Mouse (Mus musculus) yolk sac, embryonic 10.5 days (tissue): ENCODE data around the gene Uhrf2.

Experiments used
- DNase-seq: peaks from one replicate; pipeline ENCODE4 v3.0.0-alpha.2; 2017; ENCODE audit warnings: low spot score

The Uhrf2 gene

DNA sequence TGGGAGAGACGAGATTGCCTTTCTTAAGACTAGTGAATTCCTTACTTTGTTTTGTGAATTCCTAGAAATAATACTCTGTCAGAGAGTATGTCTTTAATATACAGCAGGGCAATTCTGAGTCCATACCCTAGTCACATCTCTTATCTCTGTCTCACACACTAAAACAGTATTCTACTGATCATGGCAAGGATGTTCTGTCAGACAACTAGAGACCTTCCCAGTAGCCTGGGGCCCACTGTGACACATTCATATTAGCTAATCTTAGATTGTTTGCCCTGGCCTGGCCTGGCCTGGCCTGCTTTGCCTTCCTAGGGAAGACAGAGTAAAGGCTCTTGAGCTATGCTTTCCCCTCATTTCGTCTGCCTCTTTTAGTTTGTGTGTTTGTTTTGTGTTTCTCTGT, 20.3 kb downstream of the Uhrf2 start:
- DNase-seq: no peak

DNA sequence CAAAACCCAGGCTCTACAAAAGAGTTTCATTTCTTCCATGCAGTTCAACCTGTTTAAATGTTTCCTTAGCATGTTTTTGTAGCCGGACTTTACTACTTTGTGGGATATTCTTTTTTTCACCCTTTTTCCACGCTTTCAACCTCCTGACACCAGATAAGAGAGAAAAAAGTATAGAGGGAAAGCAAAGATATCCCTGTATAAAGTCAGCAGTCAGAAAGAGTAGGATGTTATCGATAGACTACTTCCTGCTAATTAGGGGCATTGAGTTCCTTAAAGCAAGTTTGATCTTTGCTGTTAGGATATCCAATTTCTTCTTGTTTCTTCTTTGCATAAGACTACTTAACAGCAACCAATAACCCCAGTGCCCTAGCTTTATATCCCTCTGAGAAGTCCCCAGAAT, 21.2 kb downstream of the Uhrf2 start:
- DNase-seq: no peak

- no peak for DNase-seq
Observed at GRCm38 (mm10) chr19:30054218-30054617, 23.9 kb downstream of the Uhrf2 start.

- no peak for DNase-seq
Observed at GRCm38 (mm10) chr19:30065797-30066196, 35.5 kb downstream of the Uhrf2 start.

GRCm38 (mm10) chr19:30090163-30090562, 59.9 kb downstream of the Uhrf2 start:
- DNase-seq: no peak

GRCm38 (mm10) chr19:30091644-30092295, 61.5 kb downstream of the Uhrf2 start:
- DNase-seq: no peak

GRCm38 (mm10) chr19:30096186-30096585, 65.9 kb downstream of the Uhrf2 start:
- DNase-seq: peak; percentile 63

DNA sequence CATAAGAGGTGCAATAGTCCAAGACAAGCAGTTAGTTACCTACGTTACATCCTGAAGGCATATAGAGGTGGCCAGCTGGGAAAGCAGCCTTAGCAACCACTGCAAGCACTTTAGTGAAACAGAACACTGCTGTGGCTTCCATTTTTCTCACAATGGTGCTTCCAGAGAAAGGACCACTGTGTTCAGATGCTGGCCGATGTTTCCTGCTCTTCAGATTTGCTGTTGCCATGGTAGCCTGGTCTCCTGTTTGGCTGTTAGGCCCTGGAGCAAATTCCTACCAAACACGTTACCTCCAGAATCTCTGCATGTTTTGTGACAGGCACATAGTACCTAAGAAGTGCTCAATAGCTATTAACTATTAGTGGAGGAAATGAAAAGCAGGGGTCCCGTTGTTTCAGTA, 66.7 kb downstream of the Uhrf2 start:
- no peak for DNase-seq

GRCm38 (mm10) chr19:30100571-30100970, 70.3 kb downstream of the Uhrf2 start:
- no peak for DNase-seq

GRCm38 (mm10) chr19:30102620-30103019, 72.3 kb downstream of the Uhrf2 start:
- DNase-seq: no peak

- DNase-seq: no peak
Observed at GRCm38 (mm10) chr19:30105045-30105842, 74.9 kb downstream of the Uhrf2 start.

DNA sequence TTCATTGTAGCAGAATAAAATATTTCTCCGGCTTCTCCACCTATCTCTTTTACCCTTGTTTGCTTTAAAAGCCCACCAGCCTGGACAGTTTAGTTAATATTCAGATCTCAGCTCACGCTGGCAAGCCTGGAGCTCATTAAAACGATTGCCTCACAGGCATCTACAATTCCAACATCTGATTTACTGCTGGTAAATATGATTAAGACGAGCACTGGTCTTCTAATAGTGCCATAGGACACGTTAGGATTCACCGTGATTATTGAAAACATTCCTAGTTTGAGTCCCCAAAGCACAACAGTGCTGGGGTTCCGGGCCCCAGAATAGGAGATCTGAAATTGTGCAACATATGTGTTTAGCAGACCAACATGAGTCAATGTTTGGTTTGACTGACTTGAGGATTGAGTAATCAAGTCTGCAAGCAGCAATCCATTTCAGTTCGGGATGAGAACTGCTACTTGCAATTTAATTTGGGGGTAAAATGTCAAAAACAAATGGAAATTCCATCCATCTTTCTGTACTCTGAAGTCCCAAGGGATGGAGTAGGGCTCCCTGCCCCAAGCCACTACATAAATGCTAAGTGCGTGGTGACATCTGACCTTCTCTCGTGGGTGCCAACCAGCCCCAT, 77.0 kb downstream of the Uhrf2 start:
- DNase-seq: peak; percentile 31

GRCm38 (mm10) chr19:30108616-30109015, 78.3 kb downstream of the Uhrf2 start:
- no peak for DNase-seq

GRCm38 (mm10) chr19:30109122-30109521, 78.8 kb downstream of the Uhrf2 start:
- DNase-seq: no peak

GRCm38 (mm10) chr19:30111421-30111820, 81.1 kb downstream of the Uhrf2 start:
- no peak for DNase-seq

GRCm38 (mm10) chr19:30112961-30113688, 82.8 kb downstream of the Uhrf2 start:
- DNase-seq: no peak

- no peak for DNase-seq
Observed at GRCm38 (mm10) chr19:30114919-30115441, 84.7 kb downstream of the Uhrf2 start.

GRCm38 (mm10) chr19:30115606-30116005, 85.3 kb downstream of the Uhrf2 start:
- DNase-seq: no peak

- no peak for DNase-seq
Observed at GRCm38 (mm10) chr19:30117241-30117640, 86.9 kb downstream of the Uhrf2 start.

DNA sequence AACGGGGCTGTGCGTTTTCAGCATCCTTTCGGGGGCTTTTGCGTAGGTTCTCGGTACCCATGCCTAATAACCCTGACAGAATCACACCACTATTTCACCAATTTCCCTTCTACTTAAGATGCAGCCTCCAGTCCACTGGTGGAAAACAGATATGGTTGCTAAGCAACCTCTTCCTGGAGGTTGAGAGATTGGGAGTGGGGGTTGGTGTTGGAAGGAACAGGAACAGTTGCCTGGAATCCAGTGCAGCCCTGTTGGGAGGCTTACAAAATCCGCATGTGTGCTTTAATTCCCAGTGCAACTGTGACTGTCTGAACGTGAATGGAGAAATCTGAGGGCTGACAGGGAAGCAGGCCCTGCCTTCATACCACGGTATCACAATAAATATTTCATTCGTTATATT, 87.5 kb downstream of the Uhrf2 start:
- DNase-seq: no peak

DNA sequence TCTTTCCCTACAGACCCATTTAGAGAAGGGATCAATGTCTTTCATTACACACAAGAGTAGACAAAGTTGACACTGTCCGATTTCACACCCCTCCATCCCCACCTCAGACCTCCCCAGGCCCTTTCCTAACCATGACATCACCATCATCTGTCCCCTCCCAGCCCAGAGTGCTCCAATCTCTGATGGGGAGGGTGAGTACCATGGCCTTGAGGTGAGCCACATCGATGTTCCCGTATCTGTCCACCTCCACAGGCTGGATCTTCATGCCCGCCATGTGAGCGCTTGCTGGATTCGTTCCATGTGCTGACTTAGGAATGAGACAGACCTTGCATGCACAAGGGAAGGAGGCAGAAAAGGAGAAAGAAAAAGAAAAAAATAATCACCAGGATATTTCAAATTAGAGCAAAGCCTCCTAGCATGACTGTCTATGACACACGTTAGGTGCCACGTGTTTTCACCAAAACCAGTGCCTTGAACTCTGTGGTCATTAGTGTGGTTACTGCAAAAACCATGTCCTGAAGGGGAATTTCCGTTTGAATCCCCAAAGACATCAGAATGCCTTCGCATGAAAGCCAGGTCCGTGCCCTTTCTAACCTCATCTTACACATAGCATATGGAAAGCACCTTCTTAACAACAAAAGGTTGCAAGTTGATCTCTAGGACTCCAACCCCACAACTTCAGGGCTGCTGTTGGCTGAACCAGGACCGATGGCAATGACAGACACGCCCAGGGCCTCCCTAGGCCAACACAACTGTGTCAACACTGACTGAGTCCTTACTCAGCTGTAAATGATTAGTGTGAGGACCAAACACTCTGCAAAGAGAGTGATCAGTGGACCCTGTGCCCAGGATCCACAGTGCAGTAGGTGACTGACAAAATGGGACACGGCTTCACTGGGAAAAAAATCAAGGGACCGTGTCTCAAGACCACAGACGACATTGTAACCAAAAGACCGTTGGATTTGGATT, 88.3 kb downstream of the Uhrf2 start:
- peak; percentile 78 for DNase-seq
